Mouse (Mus musculus): ENCODE data around the gene Rcsd1.

The Rcsd1 gene

DNA sequence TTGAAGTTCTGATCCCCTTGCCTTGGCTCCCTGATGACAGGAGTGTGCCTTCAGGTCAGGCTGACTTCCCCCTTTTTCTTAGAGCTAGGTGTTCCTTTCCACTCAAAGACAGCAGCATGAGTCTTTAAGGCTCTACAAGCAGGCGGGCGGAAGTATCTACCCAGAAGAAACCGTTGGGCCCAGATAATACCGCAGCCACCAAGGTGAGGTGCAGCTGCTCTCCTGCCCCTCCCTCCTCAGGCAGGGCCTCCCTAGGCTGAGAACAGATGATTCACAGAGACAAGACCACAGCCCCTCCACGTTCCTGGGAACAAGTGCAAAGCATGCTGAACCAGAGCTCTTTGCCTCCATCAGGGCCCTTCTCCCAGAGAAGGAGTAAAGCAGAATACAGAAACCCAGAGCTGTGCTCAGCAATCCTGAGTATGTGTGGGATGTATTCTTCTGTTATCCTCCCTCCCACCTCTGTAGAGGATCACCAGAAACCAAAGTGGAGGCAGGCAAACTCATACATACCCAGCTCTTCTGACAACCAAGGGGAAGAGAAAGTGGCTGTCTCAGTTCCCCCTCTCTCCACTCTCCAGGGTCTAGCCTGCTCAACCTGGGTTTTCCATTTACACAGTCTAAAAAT is at the start of gene Rcsd1:
TSS of gene Rcsd1 (minus strand) at position 129 of the 628 bp plus-strand sequence.
- no peak for DNase-seq (ENCODE audit: low spot score)

DNA sequence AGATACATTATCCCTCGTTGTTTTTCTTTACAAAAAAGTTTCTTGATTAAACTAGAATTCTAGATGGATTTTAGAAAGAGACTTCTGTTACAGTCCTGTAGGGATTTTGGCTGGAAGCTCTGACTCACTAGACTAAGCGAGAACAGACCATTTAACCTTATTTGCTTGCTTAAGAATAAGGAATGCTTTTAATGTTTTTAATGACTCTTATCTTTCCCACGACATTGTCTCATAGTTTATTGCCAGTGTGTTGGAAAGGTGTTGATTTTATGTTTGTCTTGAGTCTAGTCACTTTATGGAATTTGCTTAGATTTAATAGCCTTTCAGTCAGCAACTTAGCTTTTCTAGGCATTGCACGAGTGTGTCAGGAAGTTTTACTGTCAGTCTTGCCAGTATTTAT is 45.6 kb upstream of the Rcsd1 start:
- no peak for DNase-seq (ENCODE audit: low spot score)

DNA sequence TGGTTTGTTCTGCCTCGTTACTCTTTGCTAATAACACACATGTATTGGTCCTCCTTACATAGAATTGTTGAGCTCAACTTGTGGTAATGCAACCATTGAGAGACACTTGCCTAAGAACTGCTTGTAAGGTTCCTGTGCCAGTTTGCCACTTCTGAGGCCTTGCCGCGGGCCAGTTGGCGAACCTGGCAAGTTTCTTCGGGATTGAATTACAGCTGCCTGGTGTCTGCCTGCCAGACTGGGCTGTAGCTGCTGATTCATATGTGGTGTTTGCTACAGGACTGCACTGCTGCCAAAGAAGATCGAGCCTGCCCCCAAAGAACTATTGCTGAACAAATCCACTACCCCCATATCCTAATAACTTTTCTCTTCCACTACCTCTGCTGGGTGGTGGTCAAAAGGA is 44.6 kb upstream of the Rcsd1 start:
- DNase-seq (ENCODE audit: low spot score), result no peak

DNA sequence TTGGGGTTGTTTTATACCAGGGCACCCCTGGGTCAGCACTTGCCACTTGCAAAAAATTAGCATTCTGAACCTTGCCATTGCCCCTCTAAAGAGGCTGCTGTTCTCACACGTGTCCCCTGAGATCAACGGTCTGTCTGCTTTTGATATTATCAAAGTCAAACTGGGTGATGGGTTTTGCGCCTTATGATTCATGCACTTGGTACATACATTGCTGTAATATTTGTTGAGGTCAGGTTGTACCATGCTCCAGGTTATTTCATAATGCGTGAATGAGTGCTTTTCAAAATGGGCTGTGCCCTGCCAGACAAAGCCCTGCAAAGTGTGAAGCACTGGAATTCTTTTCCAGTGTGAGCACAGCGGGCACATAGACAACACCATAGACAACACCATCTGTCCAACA is 42.3 kb upstream of the Rcsd1 start:
- no peak for DNase-seq (ENCODE audit: low spot score)

DNA sequence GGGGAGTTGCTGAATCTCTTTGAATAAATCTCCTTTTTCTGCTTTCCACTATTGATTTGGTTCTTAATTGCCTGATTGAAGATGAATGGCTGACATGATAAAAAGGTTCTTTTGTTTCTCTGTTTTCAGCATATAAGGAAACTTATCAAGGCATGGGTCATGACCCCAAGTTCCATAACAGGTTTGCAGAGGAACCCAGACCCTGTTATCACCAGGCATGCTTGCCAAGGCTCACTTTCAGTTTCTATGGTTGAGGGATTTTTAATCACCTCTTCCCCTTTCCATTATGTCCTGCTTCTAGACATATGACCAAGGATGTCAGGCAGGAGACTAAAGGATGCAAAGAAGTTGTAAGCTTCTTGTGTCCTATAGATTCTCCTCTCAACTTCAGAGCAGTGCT is 41.6 kb upstream of the Rcsd1 start:
- DNase-seq (ENCODE audit: low spot score), result no peak

DNA sequence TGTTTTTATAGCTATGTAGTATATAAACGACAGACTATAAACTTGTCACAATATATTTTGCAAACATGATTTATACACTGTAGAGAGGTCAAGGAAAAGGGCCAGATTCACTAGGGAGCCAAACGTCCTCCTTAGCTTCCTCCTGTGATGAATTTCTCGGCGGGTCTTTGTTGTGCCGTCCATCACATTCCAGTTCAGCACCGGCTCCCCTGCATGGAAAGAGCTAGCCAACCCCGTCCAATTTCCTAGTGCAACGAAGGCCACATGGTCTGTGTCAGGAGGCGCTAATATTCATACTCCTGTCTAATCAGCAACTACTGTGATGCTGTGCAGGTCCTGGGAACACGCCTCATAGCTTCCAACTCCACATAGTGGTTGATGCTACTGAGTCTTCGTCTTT is 38.5 kb upstream of the Rcsd1 start:
- no peak for DNase-seq (ENCODE audit: low spot score)

DNA sequence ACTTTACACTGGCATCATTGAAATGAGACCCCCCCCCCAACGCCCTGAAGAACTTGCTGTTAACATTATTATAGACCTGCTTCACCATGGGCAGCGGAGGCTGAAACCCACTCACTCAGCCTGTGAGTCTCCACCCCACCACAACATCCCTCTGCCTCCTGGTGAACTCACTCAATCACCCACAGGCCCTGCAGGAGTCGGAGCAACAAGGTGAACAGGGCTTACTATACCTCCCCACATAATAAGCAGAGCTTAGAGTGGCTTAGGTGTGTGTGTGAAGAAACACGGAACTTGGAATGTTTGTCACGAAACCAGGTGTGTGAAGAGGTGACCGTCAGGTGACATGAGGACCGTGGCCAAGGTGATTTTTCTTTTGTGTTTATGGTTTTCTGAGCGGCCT is 32.4 kb upstream of the Rcsd1 start:
- DNase-seq (ENCODE audit: low spot score), result no peak

DNA sequence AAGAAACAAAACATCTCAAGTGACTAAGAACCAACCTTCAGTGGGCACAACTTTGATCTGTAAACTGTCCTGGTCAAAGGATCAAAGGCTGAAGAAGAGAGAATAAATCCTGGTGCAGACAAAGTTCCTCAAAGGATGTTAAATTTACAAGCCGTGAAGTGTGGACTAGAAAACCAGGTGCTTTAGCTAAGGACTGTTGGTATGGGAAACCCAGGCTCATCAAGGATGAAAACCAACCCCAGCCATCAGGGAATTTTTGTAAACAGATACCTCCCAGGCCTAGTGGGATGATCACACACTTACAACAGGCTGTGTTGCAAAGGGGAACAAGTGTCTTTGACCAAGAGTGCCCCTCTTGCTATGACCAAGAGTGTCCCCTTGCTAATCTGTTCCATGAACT is 29.4 kb upstream of the Rcsd1 start:
- no peak for DNase-seq (ENCODE audit: low spot score)

DNA sequence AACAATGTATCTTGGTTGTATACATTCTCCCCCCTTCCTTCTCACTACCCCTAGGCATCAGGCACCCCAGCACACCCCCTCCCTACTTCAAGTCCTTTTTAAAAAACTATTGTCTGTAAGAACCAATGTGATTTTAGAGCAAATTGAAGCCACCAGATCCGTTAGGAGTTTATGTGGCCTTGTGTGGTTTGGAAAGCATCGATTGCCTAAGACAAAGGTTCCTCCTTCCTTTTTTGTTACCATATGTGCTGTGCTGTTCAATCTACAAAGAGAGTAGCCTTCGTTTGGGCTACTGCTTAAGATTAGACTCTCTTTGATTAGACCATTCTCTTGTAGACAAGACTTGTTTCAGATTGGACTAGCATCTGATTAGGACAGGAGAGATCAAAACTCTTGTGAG is 28.3 kb upstream of the Rcsd1 start:
- DNase-seq (ENCODE audit: low spot score), result no peak

DNA sequence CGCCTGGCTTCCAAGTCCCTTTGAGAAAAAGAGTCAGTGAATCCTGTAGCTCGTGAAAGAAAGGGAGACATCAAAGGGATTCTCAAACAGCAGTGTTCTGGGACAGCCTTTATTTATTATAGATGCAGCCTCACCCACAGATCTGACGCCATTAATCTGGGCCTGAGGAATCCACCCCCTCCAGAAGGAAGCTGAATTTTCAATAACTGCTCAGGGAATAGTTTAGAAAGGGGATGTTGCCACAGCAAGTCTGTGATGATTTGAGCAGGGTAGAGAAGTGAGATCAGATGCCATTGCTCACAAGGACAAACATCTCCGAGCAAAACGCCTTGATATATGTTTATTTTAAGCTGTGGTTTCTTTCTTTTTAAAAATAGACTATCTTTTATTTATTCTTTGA is 27.9 kb upstream of the Rcsd1 start:
- DNase-seq (ENCODE audit: low spot score), result no peak

DNA sequence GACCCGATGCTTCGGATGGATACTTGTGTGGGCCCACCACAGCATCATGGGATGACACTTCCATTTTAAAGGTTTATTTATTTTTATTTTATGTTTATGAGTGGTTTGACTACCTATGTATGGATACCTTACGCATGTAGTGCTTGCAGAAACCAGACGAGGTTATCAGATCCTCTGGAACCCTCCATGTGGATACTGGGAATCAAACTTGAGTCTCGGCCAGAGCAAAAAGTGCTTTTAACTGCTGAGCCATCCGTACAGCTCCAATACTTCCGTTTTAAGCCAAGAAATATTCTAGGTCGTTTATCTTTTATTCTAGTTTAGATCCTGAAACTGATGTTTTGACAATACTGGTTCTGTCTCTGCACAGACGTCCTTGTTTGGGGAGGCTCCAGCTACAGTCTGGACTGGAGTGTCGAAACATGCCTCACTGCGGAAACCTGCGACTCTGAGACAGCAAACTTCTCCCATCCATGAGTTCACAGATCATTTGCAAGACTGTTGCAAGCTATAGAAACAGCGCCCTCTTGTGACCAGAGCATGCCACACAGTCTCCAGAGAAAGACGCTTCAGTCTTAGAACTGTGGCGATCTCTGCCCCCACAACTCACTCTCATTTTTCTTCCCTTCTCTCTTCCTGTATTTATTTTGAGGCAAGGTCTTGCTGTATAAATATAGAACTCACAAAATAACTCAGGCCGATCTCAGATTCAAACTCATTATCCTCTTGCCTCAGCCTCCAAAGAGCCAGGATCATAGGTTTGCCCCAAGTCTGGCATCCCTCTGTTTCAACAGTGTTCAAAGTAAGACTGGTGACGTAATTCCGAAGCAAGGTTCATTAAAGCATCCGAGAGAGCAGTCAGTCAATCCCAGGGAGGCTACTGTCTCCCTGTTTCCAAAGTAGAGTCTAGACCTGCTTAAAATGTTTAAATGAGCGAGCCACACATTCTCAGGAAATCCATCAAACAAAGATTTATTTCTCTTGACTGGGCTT is 26.6 kb upstream of the Rcsd1 start:
- DNase-seq (ENCODE audit: low spot score), result peak; percentile 92

DNA sequence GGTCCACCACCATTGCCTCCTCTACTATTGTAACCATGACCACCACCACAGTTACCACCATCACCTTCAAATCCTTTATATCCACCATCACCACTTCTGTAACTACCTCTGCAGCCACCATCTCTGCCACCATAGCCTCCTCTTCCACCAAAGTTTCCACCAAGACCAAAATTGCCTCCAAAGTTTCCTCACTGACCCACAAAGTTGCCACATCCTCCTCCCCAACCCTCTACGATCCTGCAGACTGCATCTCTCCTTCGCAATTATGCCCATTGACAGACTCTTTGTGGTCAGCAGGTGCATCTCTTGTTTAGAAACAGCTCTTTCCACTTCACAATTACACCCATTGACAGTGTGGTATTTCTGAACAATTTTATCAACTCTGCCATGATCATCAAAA is 25.3 kb upstream of the Rcsd1 start:
- DNase-seq (ENCODE audit: low spot score), result no peak

DNA sequence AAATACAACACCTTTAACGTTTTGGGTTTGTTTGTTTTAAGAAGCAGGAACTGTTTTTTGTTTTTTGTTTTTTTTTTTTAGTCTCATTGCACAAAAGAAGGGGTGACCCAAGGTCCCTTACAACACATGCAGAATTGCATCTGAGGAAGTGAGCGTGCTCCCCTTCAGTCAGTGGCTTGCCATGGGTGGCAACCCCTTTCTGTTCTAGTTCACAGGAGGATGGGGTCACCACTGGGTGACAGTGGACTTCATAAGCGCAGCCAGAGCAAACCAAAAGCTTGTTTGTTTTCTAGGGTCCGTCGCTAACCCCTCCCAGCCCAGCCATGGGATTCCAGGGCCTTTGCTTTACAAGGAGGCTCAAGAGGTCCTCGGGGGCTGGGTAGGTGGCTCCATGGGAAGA is 22.0 kb upstream of the Rcsd1 start:
- no peak for DNase-seq (ENCODE audit: low spot score)

DNA sequence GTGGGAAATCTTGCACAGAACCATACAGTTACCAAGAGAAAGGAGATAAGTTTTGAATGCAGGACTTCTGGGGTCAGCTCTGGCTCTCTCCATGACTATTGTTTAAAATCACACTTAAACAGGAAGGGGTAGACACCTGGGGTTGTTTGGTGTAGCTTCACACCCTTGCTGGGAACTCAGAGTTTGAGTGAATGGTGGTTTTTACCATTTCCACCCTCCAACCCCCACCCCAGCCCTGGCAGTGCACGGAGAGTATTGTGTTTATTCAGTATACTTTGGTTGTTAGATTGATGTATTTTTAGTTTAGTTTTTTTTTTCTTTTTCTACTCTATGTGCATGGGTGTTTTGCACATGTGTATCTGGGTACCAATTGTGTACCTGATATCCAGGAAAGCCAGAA is 20.6 kb upstream of the Rcsd1 start:
- no peak for DNase-seq (ENCODE audit: low spot score)

DNA sequence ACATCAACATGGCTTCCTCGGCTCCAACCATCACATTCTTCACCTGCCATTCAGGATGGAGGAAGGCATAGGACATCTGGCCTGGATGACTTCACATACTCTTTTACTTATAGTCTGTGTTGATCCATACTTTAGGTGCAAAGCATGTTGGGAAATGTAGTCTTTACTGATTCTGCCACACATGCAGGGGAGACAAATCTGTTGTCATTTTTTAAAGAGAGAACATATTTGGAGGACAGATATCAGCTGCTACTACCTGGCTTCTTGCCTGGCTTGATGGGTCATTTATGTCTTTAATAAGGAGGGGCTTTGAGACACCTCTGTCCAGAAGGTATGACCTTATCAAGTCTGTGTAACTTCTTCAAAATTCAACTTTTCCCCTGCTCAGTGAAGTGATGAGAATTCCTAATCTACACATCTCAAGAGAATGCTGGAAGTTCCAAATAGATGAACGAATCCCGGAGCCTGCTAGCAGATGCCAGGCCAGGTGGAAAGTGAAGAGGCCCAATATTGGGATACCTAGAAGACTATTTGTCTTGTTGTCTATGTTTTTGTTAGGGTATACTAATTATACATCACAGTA is 18.6 kb upstream of the Rcsd1 start:
- DNase-seq (ENCODE audit: low spot score), result no peak

DNA sequence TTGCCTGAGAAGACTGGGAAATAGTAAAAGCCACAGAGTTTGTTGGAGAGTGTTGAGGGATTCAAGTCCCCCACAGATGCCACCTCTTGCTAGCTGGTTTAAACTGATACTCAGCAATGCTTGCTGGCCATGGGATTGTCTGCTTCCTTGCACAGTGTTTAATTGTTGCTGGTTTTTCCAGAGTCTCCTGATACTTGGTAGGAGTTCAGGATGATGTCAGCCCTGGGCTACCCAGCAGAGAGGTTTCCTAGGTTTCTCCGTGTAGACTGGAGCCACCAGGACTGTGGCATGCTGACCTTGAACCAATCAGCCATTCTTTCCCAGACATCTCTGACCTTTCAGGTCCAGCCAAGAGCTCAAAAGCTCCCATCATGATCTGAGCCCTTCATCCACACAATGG is 17.4 kb upstream of the Rcsd1 start:
- no peak for DNase-seq (ENCODE audit: low spot score)

DNA sequence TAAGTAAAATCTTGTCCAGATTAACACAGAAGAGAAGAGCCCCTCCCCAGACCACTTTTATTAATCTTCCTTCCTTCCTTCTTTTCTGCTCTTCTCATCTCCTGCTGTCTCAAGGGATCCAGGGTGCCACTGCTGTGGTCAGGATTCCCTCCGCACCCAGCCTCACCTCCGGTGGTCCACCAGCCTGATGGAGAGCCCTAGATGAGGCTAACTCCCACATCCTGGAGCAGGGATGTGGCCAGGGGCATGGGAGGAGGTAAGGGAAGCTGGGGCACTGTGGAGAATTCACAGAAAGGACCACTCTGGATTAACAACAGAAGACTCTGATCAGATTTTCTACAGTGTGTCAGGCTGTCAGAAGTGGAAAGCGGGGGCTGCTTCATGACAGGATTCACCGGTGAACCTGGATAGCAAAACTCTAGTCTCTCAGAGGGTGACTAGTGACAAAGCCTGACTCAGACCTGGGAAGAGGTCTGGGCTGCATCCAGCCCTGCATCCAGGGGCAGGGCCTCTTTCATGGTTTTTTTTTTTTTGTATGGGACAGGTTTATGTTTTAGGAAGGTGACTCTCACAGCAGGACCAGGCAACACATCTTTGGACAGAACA is 15.6 kb upstream of the Rcsd1 start:
- DNase-seq (ENCODE audit: low spot score), result no peak

DNA sequence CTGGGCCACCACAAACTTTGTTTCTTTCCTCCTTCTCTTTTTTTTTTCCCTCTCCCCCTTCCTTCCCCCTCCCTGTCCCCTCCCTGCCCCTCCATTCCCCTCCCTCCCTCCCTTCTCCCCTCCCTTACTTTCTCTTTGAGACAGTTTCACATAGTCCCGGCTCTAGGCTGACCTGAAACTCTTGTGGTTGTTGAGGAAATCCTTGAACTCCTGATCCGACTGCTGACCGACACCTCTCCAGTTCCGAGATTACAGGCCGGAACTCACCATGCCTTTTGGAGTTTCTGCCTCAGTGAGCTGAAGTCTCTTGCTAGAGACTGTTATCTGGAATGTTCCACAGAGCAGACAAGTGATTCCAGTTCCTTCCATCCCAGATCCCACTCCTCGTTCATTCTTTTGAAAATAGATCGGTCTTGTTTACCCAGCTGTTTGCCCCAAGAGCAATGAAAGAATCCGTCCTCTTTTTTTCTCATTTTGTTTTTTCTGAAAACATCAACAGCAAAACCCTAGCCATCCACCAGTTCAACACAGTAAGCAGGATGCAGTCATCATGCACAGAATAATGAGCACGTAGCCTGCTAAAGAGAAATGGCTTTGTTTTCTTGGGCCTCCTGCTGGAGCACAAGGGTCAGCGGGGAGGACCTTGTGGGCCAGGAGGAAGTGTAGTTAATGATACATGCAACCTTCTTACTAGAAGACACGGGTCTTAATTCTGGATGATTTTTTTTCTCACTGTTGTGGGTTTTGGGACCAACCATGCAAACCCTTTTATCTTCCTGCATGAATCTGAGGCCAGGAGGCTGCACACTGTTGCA is 14.9 kb upstream of the Rcsd1 start:
- no peak for DNase-seq (ENCODE audit: low spot score)

DNA sequence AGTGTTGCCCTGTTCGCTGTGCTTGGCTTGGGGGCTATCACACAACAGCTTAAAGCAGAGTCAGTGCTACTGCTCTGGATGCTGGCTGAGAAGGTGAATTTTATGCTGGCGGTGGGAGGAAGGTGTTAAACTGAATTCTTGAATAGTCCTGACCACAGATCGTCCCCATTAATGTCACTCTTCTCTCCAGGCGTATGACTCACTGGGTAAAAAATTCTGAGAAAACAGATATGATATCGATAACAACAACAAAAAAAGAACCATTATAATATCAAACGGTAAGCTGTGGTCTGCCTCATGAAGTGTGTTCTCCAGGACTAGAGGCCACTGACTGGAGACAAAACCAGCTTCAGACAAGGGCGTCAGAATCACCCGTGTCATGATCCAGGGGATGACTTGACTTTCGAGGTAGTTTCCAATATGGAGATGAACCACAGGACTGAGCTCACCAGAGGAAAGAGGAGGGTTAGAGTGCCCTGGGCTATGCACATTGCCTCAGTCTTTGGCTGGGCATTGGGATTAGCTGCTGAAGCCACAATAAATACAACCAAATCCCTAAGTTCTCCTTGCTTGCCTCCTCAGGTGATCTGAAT is 13.1 kb upstream of the Rcsd1 start:
- no peak for DNase-seq (ENCODE audit: low spot score)

DNA sequence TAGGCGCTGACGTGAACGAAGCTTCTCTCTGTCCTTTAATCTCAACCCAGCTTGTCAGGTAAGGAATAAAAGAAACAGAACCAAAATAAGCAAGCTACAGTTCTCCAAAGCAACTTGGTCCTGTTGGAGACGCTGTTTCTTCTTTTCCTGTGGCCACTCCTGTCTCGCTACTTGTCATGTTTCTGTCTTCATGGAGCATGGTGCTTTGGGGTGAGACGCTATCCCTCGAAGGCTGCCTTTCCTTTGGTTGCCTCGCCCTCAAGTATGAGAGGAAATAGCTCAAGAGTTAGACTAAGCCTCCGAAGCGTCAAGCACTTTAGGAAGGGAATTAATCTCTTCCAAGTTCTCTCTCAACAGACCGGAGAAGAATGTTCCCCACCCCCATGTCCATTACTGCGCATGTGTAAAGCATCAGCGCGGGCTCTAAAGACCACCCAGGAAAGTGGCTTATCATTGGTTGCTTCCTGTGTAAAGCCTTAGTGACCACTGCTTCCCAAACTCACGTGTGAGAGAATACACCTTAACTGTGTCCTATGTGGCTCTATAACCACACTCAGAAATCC is 9.1 kb upstream of the Rcsd1 start:
- DNase-seq (ENCODE audit: low spot score), result no peak

Measured in lung, postnatal 25 days (tissue).